Mouse (Mus musculus) naive thymus-derived CD4-positive, alpha-beta T cell, adult 2 months (primary cell): ENCODE measurements around the gene Eif2ak4.

Experiments
- DNase-seq: peaks from one replicate; pipeline ENCODE4 v3.0.0-alpha.2; 2011; ENCODE audit warnings: low read depth

The Eif2ak4 gene

DNA sequence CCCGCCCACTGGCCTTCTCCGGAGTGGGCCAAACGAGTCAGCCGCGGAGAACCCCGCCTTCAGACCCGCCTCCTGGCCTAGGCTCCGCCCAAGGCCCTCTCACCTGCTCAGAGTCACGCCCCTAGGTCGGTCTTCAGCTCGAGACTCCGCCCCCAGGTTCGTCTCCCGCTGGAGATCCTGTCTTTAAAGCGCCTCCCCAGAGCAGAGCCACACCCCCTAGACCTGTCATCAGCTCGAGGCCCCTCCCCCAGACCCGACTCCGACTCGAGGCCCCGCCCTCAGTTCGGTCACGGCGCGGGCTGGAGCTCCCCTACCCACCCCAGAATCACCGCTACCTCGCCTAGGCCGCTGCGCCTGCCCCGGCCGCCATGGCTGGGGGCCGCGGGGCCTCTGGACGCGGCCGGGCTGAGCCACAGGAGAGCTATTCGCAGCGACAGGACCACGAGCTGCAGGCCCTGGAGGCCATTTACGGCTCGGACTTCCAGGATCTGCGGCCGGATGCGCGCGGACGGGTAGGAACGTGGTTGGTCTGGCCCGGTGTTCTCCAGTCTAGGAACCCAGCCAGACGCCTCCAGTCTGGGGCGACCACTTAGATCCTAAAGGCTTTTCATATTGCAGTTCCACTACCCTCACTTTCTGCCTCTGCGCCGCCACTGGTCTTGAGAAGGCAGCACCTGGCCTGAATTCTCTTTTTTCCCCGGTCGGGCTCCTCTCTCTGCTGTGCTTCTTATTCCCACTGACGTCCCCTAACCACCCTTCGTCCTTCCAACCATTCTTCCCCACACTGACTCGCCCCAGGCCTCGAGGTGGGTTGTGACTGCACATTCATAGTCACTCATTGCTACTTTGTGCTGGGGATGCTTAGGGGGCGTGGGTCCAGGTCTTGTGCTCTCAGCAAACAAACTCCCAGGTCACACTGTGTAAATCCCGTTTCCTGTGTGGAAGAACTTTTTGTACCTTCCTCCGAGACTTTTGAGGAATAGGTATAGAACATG is at the start of gene Eif2ak4:
Gene Eif2ak4, plus strand, starts transcription at position 278 of the 995 bp plus-strand sequence.
- DNase-seq: peak; percentile 100

DNA sequence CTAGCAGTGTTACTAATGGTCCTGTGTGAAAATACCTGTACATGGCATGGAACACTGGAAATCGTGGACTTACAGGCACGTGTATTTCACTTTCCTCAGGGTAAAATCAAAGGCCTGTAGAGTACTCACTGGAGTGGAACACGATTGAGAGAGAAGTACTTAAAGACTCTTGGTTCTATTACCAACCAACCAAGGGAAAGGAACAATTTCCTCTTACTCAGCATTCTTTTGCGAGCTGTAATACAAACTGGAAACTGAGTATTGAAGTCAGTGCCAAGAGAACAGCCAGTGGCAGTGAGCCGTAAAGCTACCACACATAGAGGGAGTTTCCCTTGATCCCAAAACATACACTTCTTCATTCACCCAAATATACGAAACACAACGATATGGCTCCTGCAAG is 47.1 kb upstream of the Eif2ak4 start:
- no peak for DNase-seq

DNA sequence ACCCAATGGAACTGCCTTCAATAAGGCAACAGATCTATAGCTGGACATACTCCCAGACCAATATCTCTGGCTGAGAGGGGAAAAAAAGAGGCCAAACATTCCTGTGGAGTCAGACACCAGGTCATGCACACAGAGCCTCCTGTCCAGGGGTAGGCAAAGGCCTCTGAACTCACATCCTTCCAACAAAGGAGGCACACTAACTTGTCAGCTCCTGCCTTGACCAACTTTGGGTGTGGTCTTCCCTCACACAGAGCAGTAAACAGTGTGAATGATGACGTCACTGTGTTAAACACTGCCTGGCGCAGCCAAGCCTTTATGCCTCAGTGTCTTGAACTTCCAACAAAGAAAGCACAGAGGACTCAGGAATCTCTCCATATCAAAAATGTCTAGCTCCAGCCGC is 44.5 kb upstream of the Eif2ak4 start:
- DNase-seq: no peak

DNA sequence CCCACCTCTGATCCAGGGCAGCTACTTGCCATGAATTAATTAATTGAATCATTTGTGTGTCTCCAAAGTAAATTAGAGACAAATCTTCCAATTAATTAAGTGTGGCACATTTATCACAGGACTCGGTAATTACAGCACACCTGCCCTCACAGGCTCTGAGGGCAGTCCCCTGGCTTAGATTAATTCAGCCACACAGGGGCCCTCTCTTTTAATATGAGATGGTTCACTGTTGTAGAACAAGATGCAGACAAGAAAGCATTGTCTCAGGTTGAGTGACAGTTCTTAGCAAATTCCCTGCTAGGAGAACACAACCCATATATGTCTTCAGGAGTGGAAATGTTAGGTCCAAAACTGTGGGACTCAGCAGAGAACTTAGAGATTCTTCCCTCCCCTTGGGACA is 42.9 kb upstream of the Eif2ak4 start:
- DNase-seq: no peak

DNA sequence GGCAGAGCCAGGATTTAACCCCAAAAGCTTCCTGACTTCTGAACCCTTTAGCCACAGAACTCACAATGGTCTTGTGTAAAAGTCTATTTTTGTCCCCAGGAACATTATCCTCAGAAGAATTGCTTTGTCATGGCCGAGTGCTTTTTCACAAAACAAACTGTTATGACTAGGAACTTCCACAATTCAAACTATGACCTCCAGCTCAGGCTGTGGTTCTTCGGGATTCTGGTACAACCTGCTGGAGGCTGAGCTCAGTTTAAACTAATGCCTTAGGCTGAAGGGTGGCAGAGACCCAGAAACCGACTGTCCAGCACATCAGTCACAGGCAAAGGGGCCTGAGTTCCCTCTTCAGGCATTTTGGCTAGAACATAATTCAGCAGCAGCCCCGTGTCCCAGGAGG is 34.9 kb upstream of the Eif2ak4 start:
- DNase-seq: no peak

DNA sequence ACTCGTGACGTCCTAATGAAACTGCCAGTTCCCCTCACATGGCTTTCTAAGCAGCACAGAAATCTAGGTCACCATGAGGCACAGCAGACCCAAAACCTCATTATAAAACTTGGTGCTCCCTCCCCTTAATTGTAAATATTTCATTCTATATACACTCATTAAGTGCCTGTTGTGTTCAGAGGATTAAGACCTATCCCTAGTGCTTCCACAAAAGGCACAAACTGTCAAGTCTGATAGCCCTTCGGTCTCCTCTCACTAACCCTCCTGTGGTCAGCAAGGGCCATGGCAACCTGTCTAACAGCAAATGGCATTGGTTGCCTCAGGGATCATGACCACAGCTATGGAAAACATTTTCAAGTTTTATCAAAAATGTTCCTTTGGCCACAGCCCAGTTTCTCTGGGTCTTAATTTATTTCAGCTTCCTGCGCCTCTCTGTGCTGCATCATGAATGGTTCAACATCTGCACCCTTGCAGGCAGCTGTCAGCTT is 34.5 kb upstream of the Eif2ak4 start:
- no peak for DNase-seq

DNA sequence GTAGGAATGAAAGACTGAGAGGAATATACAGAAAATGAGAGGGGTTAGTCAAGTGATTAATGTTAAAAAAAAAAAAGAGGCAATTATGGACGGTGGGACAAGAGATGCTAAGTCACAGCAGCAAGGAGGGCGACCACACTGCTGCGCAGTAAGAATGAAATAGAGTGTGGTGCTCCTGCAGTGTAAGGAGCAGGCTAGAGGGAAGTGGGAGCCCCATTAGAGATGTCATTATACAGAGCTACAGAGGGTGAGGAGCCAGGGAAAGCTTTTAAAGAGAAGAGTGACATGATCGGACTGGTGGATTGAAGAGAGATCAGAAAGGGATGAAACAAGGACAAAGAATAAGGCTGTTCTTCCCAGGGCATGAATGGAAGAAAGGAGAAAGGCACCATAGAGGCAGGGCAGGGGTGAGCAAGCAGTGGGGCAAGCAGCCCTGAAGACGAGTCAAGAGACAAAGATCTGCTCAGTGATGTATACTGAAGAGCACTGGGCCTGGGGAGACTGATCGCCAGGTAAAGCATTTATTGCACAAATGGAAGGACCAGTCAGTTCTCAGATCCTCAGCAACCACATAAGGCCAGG is 33.2 kb upstream of the Eif2ak4 start:
- no peak for DNase-seq

DNA sequence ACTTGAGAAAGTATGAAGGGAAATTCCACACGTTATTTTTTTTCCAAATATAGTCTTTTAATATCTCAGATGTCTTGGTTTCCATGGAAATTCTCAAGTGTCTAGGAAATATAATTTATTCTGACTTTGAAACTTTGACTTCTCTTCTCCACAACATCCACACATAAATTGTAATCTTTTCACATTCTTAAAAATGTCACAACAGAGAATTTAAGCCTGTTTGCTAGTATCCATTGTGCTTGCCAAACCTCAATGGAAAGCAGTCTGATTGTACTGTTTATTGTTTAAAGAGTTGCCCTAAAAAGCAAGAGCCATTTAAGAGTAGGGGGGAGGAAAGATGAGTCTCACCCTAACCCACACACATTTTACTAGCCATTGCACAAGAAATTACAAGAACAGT is 16.6 kb upstream of the Eif2ak4 start:
- no peak for DNase-seq

DNA sequence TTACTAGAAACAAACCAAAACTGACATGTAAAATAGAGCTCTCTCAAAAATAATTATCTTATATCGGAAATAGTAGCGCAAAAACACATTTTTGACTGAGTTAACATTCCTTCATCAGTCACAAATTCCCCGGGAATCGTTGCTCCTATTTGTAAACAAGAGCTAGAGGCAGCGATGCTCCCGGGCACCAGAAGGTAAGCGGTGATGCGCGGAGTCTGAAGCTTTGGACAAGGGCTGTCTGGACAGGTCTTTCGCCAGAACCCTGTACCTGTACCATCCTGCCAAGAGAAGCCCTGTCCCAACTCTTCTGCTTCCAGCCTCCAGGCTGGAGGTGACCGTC is 15.9 kb upstream of the Eif2ak4 start:
- DNase-seq: no peak

DNA sequence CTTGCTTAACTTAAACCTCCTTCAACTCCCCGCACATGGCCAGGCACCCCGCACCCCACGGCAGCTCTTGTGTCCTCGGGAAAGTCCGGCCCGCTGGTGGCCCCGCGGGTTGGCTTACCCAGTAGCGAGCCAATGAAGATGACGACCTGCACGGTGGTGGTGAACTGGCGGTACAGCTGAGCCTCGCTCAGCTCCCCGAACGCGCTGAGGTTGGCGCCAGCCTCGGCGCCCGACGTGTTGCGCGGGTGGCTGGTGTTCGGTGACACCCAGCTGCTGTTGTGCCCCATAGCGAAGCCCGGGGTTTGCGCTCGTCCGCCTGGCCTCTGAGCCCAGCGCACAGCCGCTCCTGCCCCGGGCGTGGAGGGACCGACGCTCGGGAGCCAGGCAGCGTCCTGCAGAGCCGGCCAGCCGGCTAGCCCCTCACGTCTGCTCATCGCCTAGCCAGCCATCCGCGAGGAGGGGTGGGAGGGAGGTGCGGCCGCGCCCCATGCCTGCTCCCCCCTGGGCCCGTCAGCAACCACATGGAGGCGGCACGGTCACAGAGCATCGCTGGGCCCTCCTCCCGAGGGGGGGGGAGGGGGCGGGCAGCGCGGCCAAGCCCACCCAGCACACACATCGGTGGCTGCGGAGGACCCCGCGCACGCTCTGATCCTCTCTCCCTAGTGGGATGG is 15.4 kb upstream of the Eif2ak4 start, which contains the start of gene Gpr176:
Gene Gpr176, minus strand, starts transcription at position 519 of the 671 bp plus-strand sequence.
- DNase-seq: peak; percentile 60

DNA sequence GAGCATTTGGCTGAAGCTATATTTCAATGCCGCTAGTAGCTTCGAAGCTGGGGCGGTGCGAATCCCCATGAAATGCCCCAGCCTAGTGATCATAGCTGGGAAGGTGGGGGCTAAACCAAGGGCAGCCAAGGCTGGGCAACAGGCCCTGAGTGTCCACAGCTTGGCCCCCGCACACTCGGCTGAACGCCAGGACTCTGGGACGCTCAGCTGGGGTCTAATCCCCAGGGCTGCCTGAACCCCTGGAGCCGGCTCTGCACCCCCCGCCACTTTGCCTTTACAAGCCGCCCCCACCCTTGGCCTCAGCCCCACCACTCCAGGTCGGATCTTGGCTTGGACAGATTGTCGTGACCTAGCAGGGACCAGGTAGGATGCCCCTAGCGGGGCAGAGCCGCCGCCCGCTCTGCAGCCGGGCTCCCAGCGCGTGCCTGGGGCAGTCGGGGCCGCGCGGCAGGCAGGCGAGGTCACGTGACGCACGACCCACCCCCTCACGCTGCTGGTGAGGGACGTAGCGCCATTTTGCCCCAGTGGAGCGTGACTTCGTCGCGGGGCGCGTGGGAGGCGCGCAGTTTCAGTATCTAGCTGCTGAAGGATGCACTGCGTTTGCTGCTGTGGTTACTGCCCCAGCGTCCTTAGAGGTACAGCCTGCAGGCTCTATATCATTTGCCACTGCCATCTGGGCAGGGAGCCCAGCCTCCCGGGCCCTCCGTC is 14.7 kb upstream of the Eif2ak4 start:
- DNase-seq: peak; percentile 84

DNA sequence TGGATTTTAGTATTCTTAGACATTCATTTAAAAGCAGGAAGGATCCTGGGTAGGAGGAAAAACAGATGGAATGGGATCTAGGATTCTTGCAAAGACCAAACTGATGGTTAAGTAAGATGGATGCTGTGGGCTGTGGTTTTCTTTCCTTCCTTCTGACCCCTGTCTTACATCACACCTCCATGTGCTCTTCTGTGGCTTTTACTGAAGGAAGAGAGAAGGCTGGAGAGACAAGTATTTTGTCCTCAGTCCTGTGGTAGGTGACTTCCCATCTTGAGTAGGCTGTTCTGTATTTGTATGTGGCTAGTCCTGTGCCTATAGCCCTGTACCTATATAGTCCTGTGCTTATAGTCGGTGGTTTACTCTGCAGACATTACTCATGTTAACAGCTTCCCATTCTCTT is 12.9 kb upstream of the Eif2ak4 start:
- no peak for DNase-seq

DNA sequence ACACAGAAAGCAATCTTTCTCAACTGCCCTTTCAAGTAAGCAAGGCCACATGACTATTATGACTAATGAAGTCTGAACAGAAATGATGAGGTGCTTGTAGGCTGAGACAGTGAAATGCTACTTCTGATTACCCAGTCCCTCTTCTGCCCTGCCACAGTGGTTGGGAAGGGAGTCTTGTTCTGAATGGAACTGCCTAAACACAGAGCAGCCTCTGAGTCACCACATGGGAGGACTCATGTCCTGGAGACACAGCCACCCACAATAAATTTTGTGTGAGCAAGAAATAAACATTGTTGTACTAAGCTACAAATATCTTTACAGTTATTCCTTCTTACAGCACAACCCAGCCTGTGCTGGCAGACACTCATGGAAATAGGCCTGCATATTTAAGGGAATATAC is 12.5 kb upstream of the Eif2ak4 start:
- DNase-seq: no peak

DNA sequence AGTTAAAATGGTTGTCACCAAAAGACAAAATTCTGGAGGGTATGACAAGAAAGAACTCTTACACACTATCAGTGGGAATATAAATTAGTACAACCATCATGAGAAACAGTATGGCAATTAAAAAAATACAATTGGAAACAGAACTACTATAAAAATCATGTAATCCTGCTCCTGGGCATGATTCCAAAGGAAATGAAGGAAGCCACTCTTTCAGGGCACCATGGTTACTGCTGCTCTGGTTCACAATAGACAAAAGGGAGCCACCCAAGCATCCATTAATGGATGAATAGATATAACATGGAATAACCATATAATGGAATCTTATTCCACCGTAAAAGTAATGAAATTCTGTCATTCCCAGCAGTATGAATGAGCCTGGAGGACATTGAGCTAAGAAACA is 8.7 kb upstream of the Eif2ak4 start:
- no peak for DNase-seq

DNA sequence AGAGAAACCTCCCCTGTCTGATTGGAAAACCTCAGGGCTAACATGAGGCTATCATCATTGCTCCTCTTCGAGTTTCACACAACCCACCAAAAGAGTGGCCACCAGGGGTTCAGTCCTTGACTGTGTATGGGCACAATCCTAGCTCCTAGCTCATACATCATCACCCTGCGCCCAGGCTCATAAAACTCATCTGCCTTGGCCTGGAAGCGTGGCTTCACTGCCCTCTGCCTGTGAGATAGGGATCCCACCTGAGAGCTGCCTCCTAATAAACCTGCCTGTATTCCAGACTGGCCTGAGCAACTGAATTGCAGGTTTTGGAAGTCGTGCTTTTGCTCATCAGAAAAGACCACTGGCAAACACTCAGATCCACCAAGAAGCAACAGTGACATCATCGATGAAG is 5.0 kb upstream of the Eif2ak4 start:
- DNase-seq: no peak

DNA sequence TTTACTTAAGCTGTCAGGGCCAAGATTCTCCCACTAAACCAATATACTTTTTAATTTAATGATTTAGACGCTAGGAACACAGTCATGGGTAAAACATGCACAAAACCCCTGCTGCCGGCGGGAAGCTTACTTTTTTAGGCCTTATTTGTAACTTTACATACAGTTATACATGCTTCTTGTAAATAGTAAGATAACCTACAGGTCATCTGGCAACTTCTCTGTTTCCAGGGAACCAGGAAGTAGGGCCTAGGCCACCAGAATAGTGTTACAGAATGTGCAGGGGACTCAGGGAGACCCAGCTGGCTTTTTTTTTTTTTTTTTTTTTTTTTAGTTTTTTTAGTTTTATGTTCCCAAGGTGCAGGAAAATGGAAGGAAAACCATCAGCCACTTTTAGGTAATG is 1.2 kb downstream of the Eif2ak4 start:
- DNase-seq: no peak

DNA sequence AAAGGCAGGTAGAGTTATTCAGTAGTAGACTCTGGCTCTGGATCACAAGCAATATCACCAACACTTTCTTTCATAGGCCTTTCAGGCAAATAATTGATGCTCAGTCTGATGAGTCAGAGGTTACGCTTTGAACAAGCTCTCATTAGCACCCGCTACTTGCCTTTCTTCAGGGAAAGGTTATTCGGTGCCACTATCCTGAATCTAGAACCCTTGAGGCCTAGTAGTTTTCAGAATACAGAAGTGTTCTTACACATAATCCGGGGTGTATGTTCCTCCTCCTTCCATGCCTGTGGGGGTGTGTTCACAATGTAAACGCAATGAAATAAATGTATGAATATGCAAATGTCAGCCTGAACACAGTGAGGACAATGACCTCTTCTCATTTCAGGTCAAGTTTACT is 1.7 kb downstream of the Eif2ak4 start:
- no peak for DNase-seq

DNA sequence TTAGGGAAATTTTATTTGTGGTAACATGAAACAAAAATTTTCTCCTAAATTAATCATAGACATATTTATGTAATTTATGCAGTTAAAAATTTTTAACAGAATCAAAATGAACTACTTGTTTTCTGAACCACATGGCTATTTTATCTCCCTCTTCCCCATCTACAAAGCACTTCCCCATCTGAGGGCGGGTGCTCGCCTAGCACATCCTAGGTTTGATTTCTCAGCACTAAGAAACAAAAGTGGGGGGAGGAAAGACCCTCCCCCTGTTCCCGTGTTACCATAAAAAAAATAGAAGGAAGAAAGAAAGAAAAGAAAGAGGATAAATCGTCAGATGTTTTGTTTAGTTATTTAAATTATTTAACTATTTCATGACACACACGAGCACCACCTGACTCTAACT is 2.8 kb downstream of the Eif2ak4 start:
- no peak for DNase-seq

DNA sequence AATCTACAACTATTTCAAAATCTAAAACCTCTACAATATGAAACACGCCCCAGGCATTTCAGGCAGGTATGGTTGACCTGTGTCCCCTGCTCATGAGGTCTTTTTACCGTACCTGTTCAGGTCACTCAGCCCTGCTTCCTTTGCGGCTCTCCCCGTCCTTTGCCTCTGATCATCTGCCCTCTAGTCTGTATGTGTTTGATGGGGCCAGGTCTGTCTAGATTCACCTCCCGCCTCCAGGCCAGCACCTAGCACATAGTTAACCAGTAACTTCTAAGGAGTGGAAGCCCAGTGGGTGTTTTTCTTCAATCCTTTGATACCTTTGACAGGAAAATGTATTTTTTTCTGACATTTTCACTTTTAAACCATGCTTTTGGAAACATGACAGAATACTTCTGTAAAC is 11.3 kb downstream of the Eif2ak4 start:
- no peak for DNase-seq

DNA sequence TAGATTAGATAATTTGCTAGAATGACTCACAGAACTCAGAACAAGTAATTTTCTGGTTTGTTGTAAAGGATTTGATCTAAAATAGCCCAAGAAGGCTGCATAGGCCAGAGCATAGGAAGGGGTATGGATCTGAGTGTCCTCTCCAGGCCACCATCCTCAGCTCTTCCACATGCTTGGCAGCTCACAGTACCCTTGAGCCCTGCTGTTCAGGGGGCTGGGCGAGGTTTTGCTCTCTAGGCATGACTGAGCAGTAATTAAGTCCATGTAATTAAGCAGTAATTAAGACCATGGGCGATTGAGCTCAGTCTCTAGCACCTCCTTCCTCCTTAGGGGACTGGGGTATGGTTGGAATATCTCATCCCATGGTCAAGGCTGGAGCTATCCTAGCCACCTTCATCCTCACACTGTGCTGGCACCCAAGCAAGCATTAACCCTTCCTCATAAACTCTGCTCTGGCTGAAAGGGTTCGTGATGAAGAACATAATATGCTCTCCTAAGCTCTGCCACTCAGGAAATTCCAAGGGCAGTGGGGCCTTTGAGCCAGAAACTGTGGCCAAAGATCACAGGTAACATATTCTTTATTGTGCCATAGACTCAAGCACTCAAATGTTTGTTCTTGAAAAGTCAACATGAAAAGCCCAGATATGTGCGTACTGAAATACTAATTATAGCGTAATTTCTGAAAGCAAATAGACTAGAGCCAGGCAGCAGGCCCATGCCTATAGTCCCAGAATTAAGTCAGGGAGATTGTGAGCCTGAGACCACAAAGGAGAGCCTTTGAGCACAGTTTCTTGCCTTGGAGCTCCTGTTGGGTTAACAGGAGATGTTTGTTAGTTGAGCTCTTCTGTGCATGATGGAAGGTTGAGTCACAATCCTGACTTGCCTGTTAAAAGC is 13.7 kb downstream of the Eif2ak4 start:
- DNase-seq: no peak

DNA sequence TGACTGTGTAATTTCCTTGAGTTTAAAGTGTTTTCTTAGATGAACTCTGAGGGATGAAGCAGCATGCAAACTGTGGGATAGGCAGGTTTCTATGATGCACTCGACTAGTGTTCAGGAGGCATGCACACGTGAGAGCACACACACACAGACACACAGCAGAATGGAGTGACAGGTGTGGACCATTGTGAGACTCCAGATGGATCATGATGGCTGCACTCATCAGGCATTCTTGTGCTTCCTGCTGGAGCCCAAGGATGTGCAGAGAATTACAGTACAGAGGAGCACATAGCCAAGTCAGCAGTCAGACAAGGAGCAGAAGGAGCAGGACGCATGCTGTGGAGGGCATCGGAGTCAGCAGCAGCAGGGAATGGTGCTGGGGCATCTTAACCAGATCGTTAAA is 15.9 kb downstream of the Eif2ak4 start:
- DNase-seq: no peak
